Mouse (Mus musculus): ENCODE data around the gene Kcnq1. TPM values are rescaled to one million over a fixed set of nuclear protein-coding genes. Genes with fewer than 3 reads are reported as not detected.
A peak's percentile ranks its signal among the peaks of the same experiment; 100 is the strongest.

Gene Kcnq1
- total RNA-seq, 2 experiments from 2014 or later = 6.0 to 7.7 TPM

- DNase-seq (ENCODE audit: low spot score in 2 of 2) = no peak
Observed at GRCm38 (mm10) chr7:143308001-143308400, 201.8 kb downstream of the Kcnq1 start.

DNA sequence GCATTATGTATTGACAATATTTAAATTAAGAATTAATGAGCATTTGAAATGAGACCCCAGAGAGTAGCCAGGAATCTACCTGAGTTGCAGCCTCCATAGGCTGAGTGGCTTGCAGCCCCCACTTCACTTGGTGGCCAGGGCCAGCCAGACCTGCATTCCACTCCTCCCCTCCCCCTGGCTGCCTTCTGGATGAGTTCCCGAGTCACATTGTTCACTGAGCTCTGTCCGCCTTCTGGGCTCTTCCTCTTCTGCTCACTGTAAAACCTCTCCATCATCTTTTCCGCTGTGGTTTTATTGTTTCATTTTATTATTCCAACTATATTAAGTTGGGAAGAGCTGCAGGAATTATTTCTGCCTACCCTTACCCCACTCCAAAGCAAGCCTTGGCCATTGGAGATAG, 204.1 kb downstream of the Kcnq1 start:
- DNase-seq (ENCODE audit: low spot score in 2 of 2) = peak in 1 of 2 experiments; percentile 53

GRCm38 (mm10) chr7:143310847-143311246, 204.7 kb downstream of the Kcnq1 start:
- DNase-seq (ENCODE audit: low spot score in 2 of 2) = no peak

DNA sequence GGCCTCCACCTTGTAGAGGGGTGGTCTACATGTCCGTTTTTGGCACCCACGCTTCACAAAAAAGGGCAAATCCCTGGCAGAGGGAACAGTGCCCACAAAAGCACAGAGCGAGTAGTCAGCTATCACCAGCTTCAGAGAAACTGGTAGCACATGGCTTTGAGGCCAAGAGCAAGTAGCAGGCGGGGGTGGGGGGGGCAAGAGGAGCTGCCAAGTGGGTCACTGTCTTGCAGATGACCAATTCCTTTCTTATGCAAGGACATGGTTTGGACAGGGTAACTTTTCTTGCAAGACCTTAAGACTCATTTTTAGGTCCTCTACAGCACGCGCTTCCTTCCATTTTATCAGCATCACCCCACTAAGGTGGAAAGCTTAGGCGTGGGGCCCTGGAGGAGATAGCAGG, 205.3 kb downstream of the Kcnq1 start:
- DNase-seq (ENCODE audit: low spot score in 2 of 2) = no peak

- peak in 1 of 2 experiments; percentile 57 for DNase-seq (ENCODE audit: low spot score in 2 of 2)
Observed at GRCm38 (mm10) chr7:143313572-143314319, 207.6 kb downstream of the Kcnq1 start.

GRCm38 (mm10) chr7:143318512-143318911, 212.3 kb downstream of the Kcnq1 start:
- DNase-seq (ENCODE audit: low spot score in 2 of 2) = no peak

DNA sequence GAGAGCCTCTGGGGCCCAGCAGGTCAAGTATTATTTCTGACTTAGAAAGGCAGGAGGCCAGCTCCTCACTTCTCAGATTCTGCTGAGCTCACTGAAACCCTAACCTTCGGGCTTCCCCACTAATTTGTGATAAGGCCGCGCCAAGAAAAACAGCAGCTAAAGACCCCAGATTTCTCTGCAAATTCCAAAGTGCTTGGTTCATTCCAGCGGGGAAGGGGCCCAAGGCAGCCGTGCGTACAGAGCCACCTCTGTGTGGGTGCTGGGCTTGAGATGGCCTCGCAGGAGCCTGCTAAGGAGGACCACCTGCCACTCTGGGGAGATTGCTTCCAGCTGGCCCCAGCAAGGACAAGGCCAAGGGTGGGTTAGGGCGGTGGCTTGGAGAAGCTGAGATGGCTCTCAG, 214.2 kb downstream of the Kcnq1 start:
- no peak for DNase-seq (ENCODE audit: low spot score in 2 of 2)

GRCm38 (mm10) chr7:143325051-143325450, 218.9 kb downstream of the Kcnq1 start:
- no peak for DNase-seq (ENCODE audit: low spot score in 2 of 2)

DNA sequence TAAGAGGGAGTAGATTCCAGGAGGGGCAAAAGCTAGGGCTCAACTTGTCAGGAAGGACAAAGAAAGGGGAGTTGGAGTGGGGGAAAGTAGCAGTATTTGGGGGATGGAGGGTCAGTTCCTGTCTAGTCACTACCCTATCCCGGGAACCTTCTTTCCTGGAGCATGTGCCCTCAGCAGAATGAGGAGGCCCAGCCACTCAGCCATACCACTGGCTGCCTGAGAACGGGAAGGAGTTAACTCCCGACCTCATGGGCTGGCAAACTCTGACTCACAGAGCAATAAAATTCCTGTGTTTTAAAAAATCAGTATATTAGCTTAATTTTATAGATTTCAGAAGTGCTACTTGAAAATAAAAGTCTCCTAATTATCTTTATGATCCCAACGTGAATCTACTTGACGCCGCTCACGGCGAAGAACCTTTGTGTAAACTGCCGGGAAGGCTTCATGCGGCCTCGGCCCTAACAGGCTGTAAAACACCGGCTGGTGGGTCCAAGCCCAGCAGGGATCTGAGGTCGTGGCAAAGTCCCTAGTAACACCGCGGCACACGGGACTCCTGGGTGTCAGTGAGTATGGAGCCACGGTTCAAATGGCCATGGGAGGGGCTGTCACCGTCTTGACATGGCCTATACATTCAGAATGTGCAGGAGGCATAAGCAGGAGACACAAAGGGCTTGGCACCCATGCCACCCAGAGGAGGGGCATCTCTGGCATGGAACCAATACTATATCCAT, 222.2 kb downstream of the Kcnq1 start:
- no peak for DNase-seq (ENCODE audit: low spot score in 2 of 2)

DNA sequence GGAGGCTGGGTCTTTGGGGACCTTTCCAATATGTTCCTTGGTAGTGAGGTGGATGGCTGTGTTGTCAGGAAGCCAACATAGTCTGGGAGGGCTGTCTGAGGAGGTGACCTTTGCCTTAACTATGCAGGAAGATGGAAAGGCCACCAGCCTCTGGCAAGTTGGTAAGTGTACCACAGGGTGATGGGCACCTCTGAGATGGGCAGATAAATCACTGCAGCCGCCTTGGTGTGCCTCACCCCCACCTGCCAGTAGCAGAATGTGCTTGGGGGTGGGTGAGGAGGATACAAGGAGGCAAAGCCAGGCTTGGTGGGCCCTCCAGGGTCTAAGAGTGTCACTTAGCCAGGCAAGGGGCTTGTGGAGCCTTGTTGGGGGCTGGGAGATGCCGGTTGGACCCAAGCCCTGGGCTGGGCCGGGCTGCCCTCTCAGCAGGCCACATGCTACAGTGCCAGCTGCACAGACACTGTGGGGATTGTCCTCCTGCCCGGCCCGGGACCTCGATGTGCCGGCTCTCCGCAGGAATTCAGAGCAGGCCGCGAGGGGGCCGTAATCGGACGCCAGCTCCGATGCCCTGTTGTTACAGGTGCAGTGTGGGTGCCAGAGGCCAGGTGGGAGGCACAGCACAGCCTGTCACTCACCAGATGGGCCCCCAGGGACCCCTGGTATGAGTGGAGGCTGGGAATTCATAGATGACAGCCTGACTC, 223.1 kb downstream of the Kcnq1 start:
- peak in 1 of 2 experiments; percentile 35 for DNase-seq (ENCODE audit: low spot score in 2 of 2)

GRCm38 (mm10) chr7:143333040-143333439, 226.9 kb downstream of the Kcnq1 start:
- no peak for DNase-seq (ENCODE audit: low spot score in 2 of 2)

DNA sequence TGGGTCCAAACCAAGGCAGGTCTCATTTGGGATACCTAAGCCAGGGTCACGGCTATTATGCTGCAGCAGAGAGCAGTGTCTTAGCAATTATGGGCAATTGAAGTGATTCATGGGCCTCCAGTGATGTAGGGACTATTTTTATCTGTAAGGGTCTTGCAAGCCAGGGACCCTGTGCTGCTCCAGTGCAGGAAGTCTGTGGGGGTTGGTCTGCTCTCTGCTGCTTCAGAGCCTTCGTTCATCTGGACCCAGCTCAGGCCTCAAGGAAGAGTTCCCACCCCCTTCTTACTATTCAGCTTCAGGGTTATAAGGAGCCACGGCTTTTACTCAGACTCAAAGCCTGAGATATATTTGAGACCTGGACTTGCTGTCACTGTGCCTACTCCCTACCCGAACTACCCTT, 227.4 kb downstream of the Kcnq1 start:
- DNase-seq (ENCODE audit: low spot score in 2 of 2) = no peak

- peak in 1 of 2 experiments; percentile 37 for DNase-seq (ENCODE audit: low spot score in 2 of 2)
Observed at GRCm38 (mm10) chr7:143338690-143339089, 232.5 kb downstream of the Kcnq1 start.

GRCm38 (mm10) chr7:143340601-143341281, 234.6 kb downstream of the Kcnq1 start:
- DNase-seq (ENCODE audit: low spot score in 2 of 2) = no peak

DNA sequence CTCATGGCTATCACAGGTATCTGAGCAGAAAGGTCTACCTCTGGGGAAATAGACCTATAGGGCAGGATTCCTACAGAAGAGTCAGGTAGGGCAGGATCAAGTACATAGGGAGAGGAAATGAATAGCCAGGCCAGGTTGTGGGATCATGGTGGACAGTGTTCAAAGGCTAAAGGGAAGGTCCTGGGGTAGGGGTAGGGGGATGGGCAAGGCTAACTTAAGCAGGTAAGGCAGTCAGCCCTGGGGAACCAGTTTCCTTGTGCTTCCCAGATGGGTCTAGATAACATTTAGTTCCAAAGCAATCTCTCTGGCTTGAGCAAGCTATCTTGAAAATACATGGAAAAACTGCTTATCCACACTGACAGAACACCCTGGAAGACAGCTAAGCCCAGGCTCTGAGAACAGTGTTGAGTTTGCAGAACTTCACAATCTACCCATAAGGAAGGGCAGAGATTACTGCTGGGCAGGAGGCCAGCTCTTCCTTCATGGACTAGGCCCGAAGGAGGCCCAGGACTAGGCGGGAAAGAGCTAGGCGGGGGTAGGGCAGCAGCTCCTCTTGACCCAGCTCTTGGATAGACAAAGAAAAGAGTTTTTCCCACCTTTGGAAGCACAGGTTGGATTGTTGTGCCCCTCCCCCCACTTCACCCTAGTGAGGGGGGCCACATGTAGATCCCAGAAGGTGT, 235.3 kb downstream of the Kcnq1 start:
- DNase-seq (ENCODE audit: low spot score in 2 of 2) = no peak

DNA sequence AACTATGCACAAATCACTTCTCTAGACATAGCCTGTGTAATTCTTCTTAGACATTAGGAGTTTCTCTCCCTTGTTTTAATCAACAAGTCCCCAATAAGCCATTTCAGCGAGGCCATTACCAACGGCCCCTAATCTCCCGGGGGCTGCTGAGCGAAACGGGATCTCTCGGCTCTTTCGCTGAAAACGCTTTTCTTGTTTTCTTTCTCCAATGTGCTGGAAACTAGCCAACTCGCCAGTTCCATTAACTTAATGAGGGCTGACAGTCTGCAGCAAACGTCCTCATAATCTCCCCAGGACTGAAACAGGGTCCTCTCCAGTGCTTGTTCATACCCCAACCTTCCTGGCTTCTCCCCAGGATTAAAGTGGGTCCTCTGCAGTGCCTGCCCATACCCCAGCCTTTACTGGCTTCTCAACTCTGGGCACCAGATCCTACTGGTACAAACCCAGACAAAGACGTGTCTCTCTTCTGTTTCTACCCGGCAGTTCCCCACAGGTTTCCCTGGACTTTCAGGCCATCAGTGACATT, 237.7 kb downstream of the Kcnq1 start:
- DNase-seq (ENCODE audit: low spot score in 2 of 2) = no peak

DNA sequence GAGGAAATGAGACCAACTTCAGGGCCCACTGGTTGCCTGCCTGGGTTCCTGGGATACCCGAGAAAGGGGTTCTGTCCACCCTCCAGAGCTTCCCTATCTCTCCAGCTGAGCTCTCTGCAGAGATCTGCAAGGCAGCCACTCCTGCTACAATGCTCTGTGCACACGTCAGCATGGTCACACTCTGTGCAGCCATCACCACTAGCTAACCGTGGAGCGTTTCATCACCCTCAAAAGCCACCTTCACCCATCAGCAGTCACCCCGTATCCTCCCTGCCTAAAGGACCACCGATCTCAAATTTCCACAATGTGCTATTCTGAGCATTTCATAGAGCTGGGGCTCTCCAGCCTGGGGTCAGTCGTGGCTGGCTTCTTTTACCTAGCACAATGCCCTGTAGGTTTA, 243.1 kb downstream of the Kcnq1 start:
- no peak for DNase-seq (ENCODE audit: low spot score in 2 of 2)

DNA sequence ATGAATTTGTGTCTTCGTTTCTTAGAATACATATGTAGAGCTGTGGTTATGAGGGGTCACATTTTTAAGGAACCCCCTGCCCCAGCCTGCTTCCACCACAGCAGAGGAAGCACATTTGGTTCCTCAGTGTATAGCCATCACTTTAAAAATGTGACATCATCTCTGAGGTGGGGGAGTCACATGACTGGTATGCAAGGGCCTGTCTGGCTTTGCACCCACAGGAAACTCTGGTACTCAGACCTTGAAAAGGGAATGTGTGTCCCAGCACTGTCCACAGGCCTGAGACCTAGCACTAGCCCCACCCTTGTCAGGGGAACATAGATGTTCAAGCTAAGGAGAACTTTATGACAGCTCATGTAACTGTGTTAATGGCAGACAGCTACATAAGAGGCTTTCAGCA, 243.7 kb downstream of the Kcnq1 start:
- DNase-seq (ENCODE audit: low spot score in 2 of 2) = no peak

- DNase-seq (ENCODE audit: low spot score in 2 of 2) = no peak
Observed at GRCm38 (mm10) chr7:143355831-143356230, 249.7 kb downstream of the Kcnq1 start.

DNA sequence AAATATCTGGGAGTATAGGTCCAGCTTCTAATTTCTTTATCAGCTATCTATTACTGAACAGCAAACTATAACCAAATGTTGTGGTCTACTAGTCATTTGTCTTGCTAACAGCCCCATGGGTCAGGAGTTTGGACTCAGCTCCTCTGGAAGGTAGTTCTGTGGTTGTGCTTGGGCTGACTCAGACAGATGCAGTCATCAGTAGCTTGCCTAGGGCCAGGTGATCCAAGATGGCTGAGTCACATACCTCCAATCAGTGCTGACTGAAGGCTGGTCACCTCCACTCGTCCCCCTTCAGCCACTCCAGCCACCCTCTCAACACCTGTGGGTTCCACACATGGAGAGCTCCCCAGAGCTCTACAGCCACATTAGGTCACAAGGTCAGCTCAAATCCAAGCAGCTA, 250.9 kb downstream of the Kcnq1 start:
- no peak for DNase-seq (ENCODE audit: low spot score in 2 of 2)

DNA sequence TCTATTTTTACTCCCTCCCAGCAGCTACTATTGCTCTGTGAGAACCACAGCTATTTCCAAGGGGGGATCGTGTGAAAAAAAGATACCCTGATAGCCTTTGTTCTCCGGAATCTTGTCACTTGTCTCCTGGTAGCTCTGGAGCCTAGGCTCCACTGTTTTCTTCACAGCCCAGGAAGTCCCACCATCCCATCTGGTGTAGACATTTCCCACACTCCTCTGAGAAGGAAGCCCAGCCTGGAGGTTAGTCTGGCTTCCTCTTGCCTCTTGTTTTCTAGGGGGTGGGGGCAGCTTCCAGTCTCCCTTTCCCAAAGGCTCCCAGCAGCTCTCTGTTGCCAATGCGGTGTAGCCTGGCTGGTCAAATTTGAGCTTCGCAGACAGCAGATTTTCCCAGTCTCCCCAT, 251.7 kb downstream of the Kcnq1 start:
- no peak for DNase-seq (ENCODE audit: low spot score in 2 of 2)

All from gastrocnemius, postnatal 4 days (tissue).